Mouse (Mus musculus) bone marrow macrophage, adult 2 months (primary cell): ENCODE measurements around the gene Arhgef38.

ENCODE experiments used
- CTCF ChIP-seq: IDR thresholded peaks from 2 replicates; pipeline ENCODE4 v1.5.1; 2012; ENCODE audit warnings: low read depth, mild to moderate bottlenecking, low read length, moderate library complexity
- POLR2A ChIP-seq: IDR thresholded peaks from 2 replicates; pipeline ENCODE4 v1.6.1; 2012; ENCODE audit warnings: mild to moderate bottlenecking, low read depth, low read length, borderline replicate concordance

- no peak for TF ChIP-seq POLR2A
- TF ChIP-seq CTCF: no peak
Measured at GRCm38 (mm10) chr3:133255842-133256241, 21.1 kb upstream of the Arhgef38 start.
